Mouse (Mus musculus) lung, embryonic 15.5 days (tissue): ENCODE data around the gene Wnt10a. TPM values are rescaled to one million over a fixed set of nuclear protein-coding genes. Genes with fewer than 3 reads are reported as not detected.

Experiments
- ATAC-seq: fragments of 200-750 bp; cut with Nextera tagmentation; 2 replicates; pipeline ENCODE4 v1.8.0; 2017; ENCODE audit warnings: moderate number of reproducible peaks, borderline replicate concordance; ENCODE audit not compliant: low FRiP score, low TSS enrichment; ENCODE audit errors: extremely low read depth
- H3K27ac ChIP-seq: fragments of 300-500 bp; sonication (generic); 2 replicates; pipeline ENCODE4 v1.5.1; 2015; ENCODE audit warnings: moderate library complexity, mild to moderate bottlenecking, inconsistent platforms
- H3K27me3 ChIP-seq: fragments of 300-500 bp; sonication (generic); 2 replicates; pipeline ENCODE4 v1.6.1; 2015; ENCODE audit warnings: inconsistent platforms
- H3K36me3 ChIP-seq: fragments of 300-500 bp; sonication (generic); 2 replicates; pipeline ENCODE4 v1.6.1; 2015; ENCODE audit warnings: inconsistent platforms
- H3K4me1 ChIP-seq: fragments of 300-500 bp; sonication (generic); 2 replicates; pipeline ENCODE4 v1.6.1; 2015; ENCODE audit warnings: inconsistent platforms
- H3K4me2 ChIP-seq: fragments of 300-500 bp; sonication (generic); 2 replicates; pipeline ENCODE4 v1.6.1; 2015; ENCODE audit warnings: inconsistent platforms, mild to moderate bottlenecking, moderate library complexity
- H3K4me3 ChIP-seq: fragments of 300-500 bp; sonication (generic); 2 replicates; pipeline ENCODE4 v1.5.1; 2015; ENCODE audit warnings: mild to moderate bottlenecking, inconsistent platforms
- H3K9ac ChIP-seq: fragments of 300-500 bp; sonication (generic); 2 replicates; pipeline ENCODE4 v1.6.1; 2015; ENCODE audit warnings: inconsistent platforms
- H3K9me3 ChIP-seq: fragments of 300-500 bp; sonication (generic); 2 replicates; pipeline ENCODE4 v1.6.1; 2016; ENCODE audit warnings: inconsistent platforms
- WGBS: fragments of 180-500 bp; shearing (Covaris S2); methylation state at CpG from one replicate; pipeline ENCODE4 v1.1.7; 2015; 5-methylcytosine and 5-hydroxymethylcytosine counted together
- polyA plus RNA-seq: library from polyadenylated mRNA; unstranded; fragments of >200 nt; fragmentation: Nextera tagmentation; extraction: Ambion mirVana; gene quantifications from 2 replicates; pipeline ENCODE4 v1.2.1, GENCODE M21; 2015

Gene Wnt10a
- polyA plus RNA-seq, 1 experiment from 2014 or later = 0.25 TPM

DNA sequence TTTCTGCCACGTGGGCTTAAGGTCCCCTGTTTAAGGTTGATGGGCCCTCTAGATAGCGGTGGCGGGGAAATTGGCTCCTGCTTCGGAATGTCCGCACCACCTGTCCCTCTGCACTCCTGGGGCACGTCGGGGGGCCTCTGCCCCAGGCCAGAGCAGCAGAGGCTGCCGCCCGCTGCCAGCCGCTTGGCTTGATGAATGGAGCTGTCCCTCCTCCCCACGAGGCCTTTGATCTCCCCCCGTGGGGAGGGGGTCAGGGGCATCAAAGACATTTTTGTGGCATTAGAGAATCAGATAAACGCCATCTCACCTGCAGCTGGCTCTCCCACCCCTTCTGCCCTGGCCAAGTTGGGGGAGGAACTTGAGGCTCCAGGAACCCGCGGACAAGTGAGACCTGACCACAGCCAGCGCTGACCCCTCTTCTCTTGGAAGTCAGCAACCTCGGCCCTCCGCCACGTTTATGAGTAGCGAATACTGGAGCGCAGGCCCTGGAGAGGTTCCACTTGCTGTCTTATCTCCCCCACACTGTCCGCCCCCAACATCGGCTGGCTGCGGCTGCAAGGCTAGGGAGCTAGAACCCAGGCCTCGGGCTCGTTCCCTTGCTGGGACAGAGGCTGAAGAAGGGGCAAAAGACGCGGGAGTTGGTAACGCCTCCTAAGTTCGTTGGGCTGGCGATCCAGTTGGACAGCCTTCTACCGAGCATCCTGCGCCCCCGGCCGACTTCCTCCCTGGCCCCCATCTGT lies 20.4 kb upstream of the Wnt10a start:
- Histone ChIP-seq H3K4me3 (peak overlapping the region; percentile 48), H3K9me3 (no peaks in the 10 kb centered on the region), H3K9ac (no peak overlapping the region), H3K4me2 (peak overlapping the region; percentile 93), H3K27me3 (peaks cover 75% of the 10 kb centered on the region), H3K36me3 (no peaks in the 10 kb centered on the region), H3K4me1 (peaks cover 29% of the 10 kb centered on the region), H3K27ac (no peak overlapping the region)
- peak; percentile 9; the same call in 1 of the 2 replicates for ATAC-seq
- 2% methylated on average over 35 of the region's 35 CpGs for WGBS

DNA sequence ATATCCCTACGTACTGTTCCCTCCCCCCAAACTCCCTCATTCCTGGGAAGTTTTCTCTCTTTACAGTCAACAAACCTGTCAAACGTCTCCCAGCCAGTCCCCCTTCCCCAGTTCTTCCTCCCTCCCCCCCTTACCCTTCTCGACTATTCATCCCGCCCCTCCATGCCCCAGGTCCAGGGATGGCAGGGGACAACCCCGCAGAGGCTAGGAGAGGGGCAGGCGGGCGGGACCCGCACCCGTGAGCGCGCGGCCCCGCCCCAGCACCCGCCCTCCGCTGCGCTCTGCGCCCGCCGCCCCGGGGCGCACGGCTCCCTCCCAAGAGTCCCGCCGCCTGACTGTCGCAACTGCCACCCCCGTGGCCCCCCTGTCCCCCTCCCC lies 19.9 kb upstream of the Wnt10a start:
- Histone ChIP-seq H3K4me1 (peaks cover 29% of the 10 kb centered on the region), H3K36me3 (no peaks in the 10 kb centered on the region), H3K9me3 (no peaks in the 10 kb centered on the region), H3K9ac (no peak overlapping the region), H3K27ac (no peak overlapping the region), H3K4me2 (peak overlapping the region; percentile 93), H3K27me3 (peaks cover 77% of the 10 kb centered on the region), H3K4me3 (peak overlapping the region; percentile 48)
- ATAC-seq = peak; percentile 40; the same call in 1 of the 2 replicates
- 2% methylated on average over 20 of the region's 26 CpGs for WGBS

DNA sequence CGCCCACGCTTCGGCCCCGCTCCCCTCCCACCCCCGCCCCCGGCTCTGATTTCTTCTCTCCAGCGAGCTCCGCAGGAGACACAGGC lies 19.6 kb upstream of the Wnt10a start, which contains the start of gene Wnt6:
Gene Wnt6, plus strand, starts transcription at position 48 of the 86 bp plus-strand sequence.
- 0 out of 2 replicates have a peak, but pooled peaks have one; percentile 6 for ATAC-seq
- WGBS = 0% methylated on average over 7 of the region's 8 CpGs
- Histone ChIP-seq H3K27ac (no peak within 1 kb of the TSS), H3K27me3 (peaks cover 77% of the 10 kb centered on the region), H3K4me2 (peak within 1 kb of the TSS; percentile 93), H3K9me3 (no peaks in the 10 kb centered on the region), H3K4me3 (peak within 1 kb of the TSS; percentile 48), H3K9ac (peak within 1 kb of the TSS; percentile 22; the same call in 1 of the 2 replicates), H3K36me3 (no peaks in the 10 kb centered on the region), H3K4me1 (peaks cover 29% of the 10 kb centered on the region)

DNA sequence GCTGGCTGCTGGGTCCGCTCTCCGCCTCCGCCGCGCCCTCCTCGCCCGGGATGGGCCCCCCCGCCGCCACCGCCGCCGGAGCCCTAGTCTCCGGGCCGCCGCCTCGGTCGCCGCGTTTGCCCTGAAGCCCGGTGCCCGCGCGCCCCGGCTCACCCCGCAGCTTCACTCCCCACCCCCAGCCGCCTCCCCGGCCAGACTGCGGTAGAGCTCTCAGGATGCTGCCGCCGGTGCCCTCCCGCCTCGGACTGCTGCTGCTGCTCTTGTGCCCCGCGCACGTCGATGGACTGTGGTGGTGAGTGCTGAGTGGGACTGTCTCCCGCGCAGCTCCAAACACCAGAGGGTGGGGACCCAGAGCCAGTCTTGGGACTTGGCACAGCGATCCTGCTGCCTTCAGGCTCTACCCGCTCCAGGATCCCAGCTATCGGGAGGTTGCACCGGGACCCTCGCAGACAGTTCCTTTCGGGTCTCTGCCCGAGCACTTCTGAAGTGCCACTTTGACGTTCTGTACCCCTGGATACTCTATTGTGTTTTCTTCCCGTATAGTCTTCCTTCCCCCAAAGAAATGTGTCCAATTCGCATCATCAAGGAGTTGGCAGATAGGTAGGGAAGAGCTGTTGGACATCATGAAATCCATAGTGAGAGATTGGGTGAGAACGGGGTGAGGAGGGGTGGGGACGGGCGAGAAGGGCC lies 19.2 kb upstream of the Wnt10a start:
- Histone ChIP-seq H3K27ac (no peak overlapping the region), H3K4me1 (peaks cover 29% of the 10 kb centered on the region), H3K27me3 (peaks cover 77% of the 10 kb centered on the region), H3K4me3 (peak overlapping the region; percentile 48), H3K4me2 (peak overlapping the region; percentile 93), H3K9ac (peak overlapping the region; percentile 22; the same call in 1 of the 2 replicates), H3K9me3 (no peaks in the 10 kb centered on the region), H3K36me3 (no peaks in the 10 kb centered on the region)
- 1% methylated on average over 41 of the region's 51 CpGs for WGBS
- 0 out of 2 replicates have a peak, but pooled peaks have one; percentile 7 for ATAC-seq

DNA sequence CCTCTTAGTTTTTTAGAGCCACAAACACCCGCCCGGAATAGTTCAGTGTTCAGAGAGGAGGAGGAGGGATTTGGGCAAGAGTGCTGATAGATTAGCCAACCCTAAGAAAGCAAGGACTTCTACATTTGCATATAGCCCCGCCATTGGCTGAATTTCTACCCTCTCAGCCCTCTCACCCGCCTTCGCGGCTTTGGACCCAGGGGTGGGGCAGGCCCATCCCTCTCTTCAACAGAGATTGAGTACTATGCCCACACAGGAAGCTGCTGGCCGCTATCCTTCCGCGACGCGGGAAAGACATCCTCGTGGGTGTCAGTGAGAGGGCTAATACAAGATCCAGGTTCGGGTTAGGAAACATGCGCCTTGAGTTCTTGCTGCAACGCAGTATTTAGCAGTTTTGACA lies 18.2 kb upstream of the Wnt10a start:
- no peak overlapping the region for H3K9ac ChIP-seq
- ATAC-seq = peak; percentile 86
- H3K9me3 ChIP-seq = no peaks in the 10 kb centered on the region
- 1% methylated on average over 15 of the region's 15 CpGs for WGBS
- H3K4me2 ChIP-seq = peak overlapping the region; percentile 93
- peaks cover 29% of the 10 kb centered on the region for H3K4me1 ChIP-seq
- no peaks in the 10 kb centered on the region for H3K36me3 ChIP-seq
- H3K27me3 ChIP-seq = peaks cover 82% of the 10 kb centered on the region
- H3K4me3 ChIP-seq = peak overlapping the region; percentile 48
- no peak overlapping the region for H3K27ac ChIP-seq

DNA sequence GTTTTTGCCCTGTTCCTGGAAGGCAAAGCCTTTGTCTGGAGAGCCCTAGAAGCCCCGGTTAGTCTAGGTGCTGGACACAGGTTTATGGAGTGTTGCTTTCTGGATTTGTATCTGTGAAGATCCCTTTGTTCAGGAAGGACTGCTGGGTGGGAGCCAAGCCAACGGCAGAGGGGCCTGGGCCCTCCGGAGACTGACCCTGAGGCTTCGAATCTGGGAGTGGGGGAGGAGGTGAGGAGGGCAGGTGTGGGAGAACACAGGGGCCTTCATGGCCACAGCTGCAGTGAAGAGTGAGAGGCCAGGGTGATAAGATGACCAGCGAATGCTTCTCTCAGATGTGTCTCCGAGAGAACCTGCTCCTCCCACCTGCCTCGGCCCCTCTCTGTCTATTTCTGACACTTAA lies 17.3 kb upstream of the Wnt10a start:
- Histone ChIP-seq H3K36me3 (no peaks in the 10 kb centered on the region), H3K4me3 (no peak overlapping the region), H3K27me3 (peaks cover 79% of the 10 kb centered on the region), H3K9ac (no peak overlapping the region), H3K27ac (no peak overlapping the region), H3K9me3 (no peaks in the 10 kb centered on the region), H3K4me1 (peaks cover 29% of the 10 kb centered on the region), H3K4me2 (no peak overlapping the region)
- no peak for ATAC-seq
- WGBS = 21% methylated on average over 7 of the region's 7 CpGs

DNA sequence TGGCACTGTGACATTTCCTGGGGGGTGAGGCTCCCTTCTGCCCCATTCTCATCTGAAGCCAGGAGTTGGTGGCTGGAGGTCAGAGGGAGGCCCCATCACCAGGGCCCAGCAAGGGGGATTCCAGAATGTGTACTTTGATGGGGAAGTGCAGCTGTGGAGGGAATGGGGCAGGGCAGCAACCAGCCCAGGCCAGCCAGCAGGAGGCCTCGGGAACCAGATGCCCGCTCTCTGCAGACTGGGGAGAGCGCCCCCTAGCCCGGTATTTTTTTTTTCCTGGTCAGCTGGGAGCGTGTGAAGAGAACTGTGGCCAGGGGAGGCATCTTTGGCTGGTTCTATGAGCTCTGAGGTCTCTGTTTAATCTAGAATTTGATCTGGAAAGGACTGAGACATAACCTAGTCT lies 15.5 kb upstream of the Wnt10a start:
- 23% methylated on average over 5 of the region's 5 CpGs for WGBS
- no peak overlapping the region for H3K4me3 ChIP-seq
- no peak overlapping the region for H3K9ac ChIP-seq
- no peaks in the 10 kb centered on the region for H3K9me3 ChIP-seq
- peaks cover 75% of the 10 kb centered on the region for H3K27me3 ChIP-seq
- no peak for ATAC-seq
- no peak overlapping the region for H3K4me2 ChIP-seq
- H3K27ac ChIP-seq = no peak overlapping the region
- no peaks in the 10 kb centered on the region for H3K36me3 ChIP-seq
- H3K4me1 ChIP-seq = peaks cover 23% of the 10 kb centered on the region

DNA sequence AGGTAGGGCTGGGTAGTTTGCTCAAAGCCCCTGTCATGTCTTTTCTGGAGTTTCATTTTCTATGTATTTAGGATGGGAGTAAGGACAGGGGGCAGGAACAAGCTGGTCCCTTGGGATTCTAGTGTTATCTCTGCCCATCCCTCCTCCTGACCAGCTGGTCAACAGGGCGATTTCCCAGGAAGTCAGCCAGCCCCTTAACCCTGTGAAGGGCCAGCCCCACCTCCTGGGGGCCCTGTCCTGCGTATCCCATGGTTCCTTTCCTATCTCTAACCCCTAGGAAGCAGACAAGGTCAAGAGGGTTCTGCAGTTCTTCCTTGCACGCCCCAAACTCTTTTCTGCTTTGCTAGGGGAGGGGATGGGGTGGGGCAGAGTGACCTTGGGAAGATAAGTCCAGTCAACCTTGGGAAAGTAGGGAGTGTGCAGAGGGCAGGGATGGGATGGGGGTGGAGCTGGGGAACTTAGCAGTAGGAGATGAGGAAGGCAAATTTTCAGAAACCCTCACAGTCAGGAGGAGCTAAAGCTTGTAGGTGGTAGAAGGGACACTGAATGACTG lies 12.3 kb upstream of the Wnt10a start:
- H3K4me1 ChIP-seq = peaks cover 10% of the 10 kb centered on the region; the same call in 1 of the 2 replicates
- peaks cover 76% of the 10 kb centered on the region for H3K27me3 ChIP-seq
- H3K36me3 ChIP-seq = no peaks in the 10 kb centered on the region
- ATAC-seq = no peak
- H3K27ac ChIP-seq = no peak overlapping the region
- no peak overlapping the region for H3K9ac ChIP-seq
- H3K4me2 ChIP-seq = no peak overlapping the region
- H3K9me3 ChIP-seq = no peaks in the 10 kb centered on the region
- 25% methylated on average over 3 of the region's 3 CpGs for WGBS
- H3K4me3 ChIP-seq = no peak overlapping the region

DNA sequence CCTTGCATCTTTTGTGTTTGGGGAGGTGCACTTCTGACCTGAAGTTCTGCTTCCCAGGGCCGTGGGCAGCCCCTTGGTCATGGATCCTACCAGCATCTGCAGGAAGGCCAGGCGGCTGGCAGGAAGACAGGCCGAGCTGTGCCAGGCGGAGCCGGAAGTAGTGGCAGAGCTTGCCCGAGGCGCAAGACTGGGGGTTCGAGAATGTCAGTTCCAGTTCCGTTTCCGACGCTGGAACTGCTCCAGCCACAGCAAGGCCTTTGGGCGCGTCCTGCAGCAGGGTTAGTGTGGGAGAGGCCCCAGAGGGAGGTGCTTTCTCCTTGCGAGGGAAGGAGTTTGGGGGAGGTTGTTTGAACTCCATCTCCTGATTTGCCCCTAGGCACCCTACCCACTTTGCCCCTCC lies 9.3 kb upstream of the Wnt10a start:
- no peaks in the 10 kb centered on the region; the same call in 1 of the 2 replicates for H3K9me3 ChIP-seq
- no peak overlapping the region for H3K9ac ChIP-seq
- no peak overlapping the region for H3K4me3 ChIP-seq
- H3K27ac ChIP-seq = no peak overlapping the region
- WGBS = 14% methylated on average over 14 of the region's 14 CpGs
- no peaks in the 10 kb centered on the region for H3K36me3 ChIP-seq
- ATAC-seq = no peak
- H3K4me2 ChIP-seq = 0 out of 2 replicates have a peak overlapping the region, but pooled peaks have one; percentile 10
- H3K4me1 ChIP-seq = peaks cover 15% of the 10 kb centered on the region; the same call in 1 of the 2 replicates
- H3K27me3 ChIP-seq = peaks cover 84% of the 10 kb centered on the region

DNA sequence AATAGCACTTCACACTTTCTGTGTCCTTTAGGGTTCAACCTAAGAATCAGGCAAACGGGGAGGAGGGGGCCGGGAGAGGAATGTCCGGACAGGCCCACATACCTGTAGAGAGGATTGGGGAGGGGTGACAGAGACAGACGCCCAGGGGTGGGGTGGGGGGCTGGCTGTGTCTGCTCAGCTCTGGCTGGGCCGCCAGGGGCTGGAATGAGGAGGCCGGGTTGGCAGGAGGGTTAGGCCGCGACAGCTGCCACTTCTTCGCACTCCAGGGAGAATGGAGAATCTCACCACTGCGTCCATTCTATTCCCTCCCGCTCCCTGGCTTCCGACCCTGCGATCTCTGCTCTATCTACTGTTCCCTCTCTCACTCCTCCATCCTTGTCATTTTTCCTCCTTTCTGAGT lies 7.8 kb upstream of the Wnt10a start:
- H3K27ac ChIP-seq = no peak overlapping the region
- H3K4me2 ChIP-seq = peak overlapping the region; percentile 71
- H3K4me1 ChIP-seq = peaks cover 15% of the 10 kb centered on the region; the same call in 1 of the 2 replicates
- ATAC-seq = no peak
- peaks cover 94% of the 10 kb centered on the region for H3K27me3 ChIP-seq
- no peaks in the 10 kb centered on the region; the same call in 1 of the 2 replicates for H3K9me3 ChIP-seq
- no peak overlapping the region for H3K9ac ChIP-seq
- peak overlapping the region; percentile 43 for H3K4me3 ChIP-seq
- H3K36me3 ChIP-seq = no peaks in the 10 kb centered on the region
- WGBS = 2% methylated on average over 13 of the region's 13 CpGs

DNA sequence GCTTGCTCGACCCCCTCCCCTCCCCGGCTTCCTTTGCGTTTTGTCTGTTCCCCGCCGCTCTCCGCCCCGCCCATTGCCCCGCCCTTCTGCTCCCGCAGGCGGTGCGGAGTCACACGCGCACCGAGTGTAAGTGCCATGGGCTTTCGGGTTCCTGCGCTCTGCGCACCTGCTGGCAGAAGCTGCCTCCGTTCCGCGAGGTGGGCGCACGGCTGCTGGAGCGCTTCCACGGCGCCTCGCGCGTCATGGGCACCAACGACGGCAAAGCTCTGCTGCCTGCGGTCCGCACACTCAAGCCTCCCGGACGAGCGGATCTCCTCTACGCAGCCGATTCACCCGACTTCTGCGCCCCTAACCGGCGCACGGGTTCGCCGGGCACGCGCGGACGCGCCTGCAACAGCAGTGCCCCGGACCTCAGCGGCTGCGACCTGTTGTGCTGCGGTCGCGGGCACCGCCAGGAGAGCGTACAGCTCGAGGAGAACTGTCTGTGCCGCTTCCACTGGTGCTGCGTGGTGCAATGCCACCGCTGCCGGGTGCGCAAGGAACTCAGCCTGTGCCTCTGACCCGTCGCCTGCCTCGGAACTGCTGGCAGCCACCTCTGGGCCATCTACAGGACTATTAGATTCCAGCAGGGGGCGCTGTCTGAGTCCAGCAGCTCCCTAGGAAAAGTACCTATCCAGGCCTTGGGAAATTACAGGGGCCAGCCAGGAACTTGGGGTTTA lies 7.1 kb upstream of the Wnt10a start:
- 0 out of 2 replicates have a peak overlapping the region, but pooled peaks have one; percentile 7 for H3K9ac ChIP-seq
- under 1% methylated on average over 67 of the region's 67 CpGs for WGBS
- ATAC-seq = no peak

More for the DNA sequence above, 7.1 kb upstream of the Wnt10a start:
- Histone ChIP-seq H3K9me3 (no peaks in the 10 kb centered on the region; the same call in 1 of the 2 replicates), H3K4me2 (peak overlapping the region; percentile 71), H3K4me1 (peaks cover 15% of the 10 kb centered on the region; the same call in 1 of the 2 replicates), H3K27ac (no peak overlapping the region), H3K4me3 (peak overlapping the region; percentile 43), H3K27me3 (peaks cover 94% of the 10 kb centered on the region), H3K36me3 (no peaks in the 10 kb centered on the region)
